ENCODE assay signal across 18 mouse cellular contexts in the genomic region with DNA sequence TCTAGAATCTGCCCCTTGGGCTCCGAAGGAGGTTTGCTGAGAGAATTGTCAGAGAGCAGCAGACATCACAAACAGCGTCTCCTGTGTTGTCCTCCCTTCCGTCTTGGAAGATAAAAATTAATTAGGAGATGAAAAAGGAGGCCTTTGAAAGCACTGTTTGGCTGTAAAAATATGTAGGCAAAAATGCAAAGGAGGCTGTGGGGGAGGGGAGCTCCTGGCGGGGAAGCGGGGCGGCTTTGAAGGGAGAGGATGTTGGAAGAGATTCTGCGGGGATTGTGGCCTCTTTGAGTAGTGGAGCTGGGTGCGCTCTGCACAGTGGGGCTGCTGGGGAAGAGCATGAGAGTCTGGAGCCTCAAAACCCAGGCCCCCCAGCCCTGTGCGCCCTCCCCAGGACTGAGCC.
DNase-seq lines count a peak whose midpoint lies in the region; ATAC-seq lines count a peak whose summit lies in the region.
"Had no signal": no experiment of that assay in that cellular context is flagged by ENCODE, and none has a peak within 500 bp of the region (broad histone marks: within the 10 kb centered on the region; RNA-seq: fewer than 3 reads in every experiment).

No protein-coding gene starts in this region.

- no peak for ATAC-seq in forebrain, embryonic 13.5 days
- no peak for ATAC-seq in hindbrain, embryonic 13.5 days (ENCODE audit: low FRiP score)
- no peak for ATAC-seq in midbrain, embryonic 15.5 days (replicated peaks)
- no peak for ATAC-seq in liver, embryonic 12.5 days
- ATAC-seq: CD4-positive, CD25-positive, alpha-beta regulatory T cell, adult 4 months; lung, postnatal 0 days had no signal

- peaks cover 51% of the 10 kb centered on the region for H3K27me3 ChIP-seq in forebrain, embryonic 13.5 days
- H3K27me3 ChIP-seq in hindbrain, embryonic 13.5 days, result peaks cover 27% of the 10 kb centered on the region
- no peaks in the 10 kb centered on the region; the same call in 1 of the 2 replicates for H3K27me3 ChIP-seq in midbrain, embryonic 15.5 days (replicated peaks)
- H3K27me3 ChIP-seq in liver, embryonic 12.5 days (replicated peaks), result peaks cover 41% of the 10 kb centered on the region

- H3K27ac ChIP-seq in forebrain, embryonic 13.5 days, result no peak overlapping the region
- peak overlapping the region; percentile 40 for H3K27ac ChIP-seq in hindbrain, embryonic 13.5 days
- H3K27ac ChIP-seq in midbrain, embryonic 15.5 days, result peak overlapping the region; percentile 78
- H3K27ac ChIP-seq in liver, embryonic 12.5 days, result no peak overlapping the region
- H3K27ac ChIP-seq: heart, embryonic 13.5 days had no signal

- peaks cover 61% of the 10 kb centered on the region for H3K4me1 ChIP-seq in forebrain, embryonic 13.5 days
- peaks cover 50% of the 10 kb centered on the region for H3K4me1 ChIP-seq in hindbrain, embryonic 13.5 days (replicated peaks)
- H3K4me1 ChIP-seq in midbrain, embryonic 15.5 days, result peaks cover 31% of the 10 kb centered on the region
- H3K4me1 ChIP-seq in liver, embryonic 12.5 days, result no peaks in the 10 kb centered on the region

- H3K4me3 ChIP-seq in forebrain, embryonic 13.5 days, result no peak overlapping the region
- H3K4me3 ChIP-seq in hindbrain, embryonic 13.5 days, result no peak overlapping the region
- no peak overlapping the region for H3K4me3 ChIP-seq in midbrain, embryonic 15.5 days
- no peak overlapping the region for H3K4me3 ChIP-seq in liver, embryonic 12.5 days
- H3K4me3 ChIP-seq: heart, embryonic 13.5 days had no signal

- no peaks in the 10 kb centered on the region for H3K36me3 ChIP-seq in forebrain, embryonic 13.5 days (ENCODE audit: poor library complexity, severe bottlenecking)
- H3K36me3 ChIP-seq in hindbrain, embryonic 13.5 days, result 0 out of 2 replicates have a peak, but pooled peaks cover 3% of the 10 kb centered on the region
- H3K36me3 ChIP-seq in midbrain, embryonic 15.5 days (replicated peaks), result no peaks in the 10 kb centered on the region
- H3K36me3 ChIP-seq in liver, embryonic 12.5 days, result no peaks in the 10 kb centered on the region
- H3K36me3 ChIP-seq: heart, embryonic 13.5 days had no signal

- DNase-seq in right cerebral cortex, postnatal 14 days, result peak; percentile 48
- no peak for DNase-seq in right cerebral cortex, adult 18-20 months
- DNase-seq in layer of hippocampus, postnatal 10 days (ENCODE audit: low spot score in 2 of 2), result no peak
- no peak for DNase-seq in thymus, postnatal 25 days
- DNase-seq: adrenal gland, adult 2 months; cerebellum, adult 2 months; gastrocnemius, postnatal 36 days; kidney, adult 9 months; left cerebral cortex, postnatal 4 days; thymus, postnatal 4 days had no signal

- no peak overlapping the region for H3K4me2 ChIP-seq in forebrain, embryonic 13.5 days
- H3K4me2 ChIP-seq in hindbrain, embryonic 13.5 days, result no peak overlapping the region
- no peak overlapping the region for H3K4me2 ChIP-seq in midbrain, embryonic 15.5 days
- H3K4me2 ChIP-seq in liver, embryonic 12.5 days, result no peak overlapping the region
- H3K4me2 ChIP-seq: heart, embryonic 13.5 days; liver, embryonic 11.5 days had no signal

- WGBS in forebrain, embryonic 13.5 days, result 10% methylated on average over 9 of the region's 9 CpGs
- 18% methylated on average over 9 of the region's 9 CpGs for WGBS in hindbrain, embryonic 13.5 days
- 9% methylated on average over 9 of the region's 9 CpGs for WGBS in midbrain, embryonic 15.5 days
- 18% methylated on average over 9 of the region's 9 CpGs for WGBS in liver, embryonic 12.5 days (ENCODE audit: insufficient replicate concordance)

- peak overlapping the region; percentile 27; the same call in 1 of the 2 replicates for H3K9ac ChIP-seq in forebrain, embryonic 13.5 days
- 0 out of 2 replicates have a peak overlapping the region, but pooled peaks have one; percentile 19 for H3K9ac ChIP-seq in hindbrain, embryonic 13.5 days
- 0 out of 2 replicates have a peak overlapping the region, but pooled peaks have one; percentile 9 for H3K9ac ChIP-seq in midbrain, embryonic 15.5 days
- no peak overlapping the region for H3K9ac ChIP-seq in liver, embryonic 12.5 days
- H3K9ac ChIP-seq: heart, embryonic 13.5 days had no signal

- no peaks in the 10 kb centered on the region for H3K9me3 ChIP-seq in forebrain, embryonic 13.5 days (replicated peaks)
- no peaks in the 10 kb centered on the region for H3K9me3 ChIP-seq in hindbrain, embryonic 13.5 days
- H3K9me3 ChIP-seq in midbrain, embryonic 15.5 days, result no peaks in the 10 kb centered on the region
- H3K9me3 ChIP-seq in liver, embryonic 12.5 days (replicated peaks), result no peaks in the 10 kb centered on the region
- H3K9me3 ChIP-seq: heart, embryonic 13.5 days had no signal

Comparison
In these comparisons a context has a peak if more than half of its experiments do, and no peak if none do; other contexts are left out.
1. H3K27ac ChIP-seq: peak in hindbrain, embryonic 13.5 days (single experiment) and midbrain, embryonic 15.5 days (single experiment); none in forebrain, embryonic 13.5 days (single experiment) and liver, embryonic 12.5 days (single experiment).